Mouse (Mus musculus): Measurements from ENCODE around the gene Tlr8. TPM values are rescaled to one million over a fixed set of nuclear protein-coding genes. Genes with fewer than 3 reads are reported as not detected.

The Tlr8 gene
- polyA plus RNA-seq (2017; shearing (Covaris generic)): 0.23 TPM

GRCm38 (mm10) chrX:167264086-167264485 is at the start of gene Tlr8:
Tlr8 (minus strand) TSS chrX:167264329.

GRCm38 (mm10) chrX:167208978-167209754 is 55.0 kb downstream of the Tlr8 start, which contains the start of gene Tmsb4x:
Tmsb4x (minus strand) TSS chrX:167209315.

Other genes starting within 250 kb of the Tlr8 start
- 18,750 TPM for gene Tmsb4x, start 55.0 kb downstream of the Tlr8 start, polyA plus RNA-seq (2017; shearing (Covaris generic))
- 27.1 TPM for gene Tlr7, start 66.2 kb upstream of the Tlr8 start, polyA plus RNA-seq (2017; shearing (Covaris generic))
- gene Prps2, start 118.4 kb upstream of the Tlr8 start, polyA plus RNA-seq (2017; shearing (Covaris generic)): 80.5 TPM

All from activated CD4-positive, CD25-positive, alpha-beta regulatory T cell, adult 9 weeks (primary cell).